Mouse (Mus musculus) lung, adult 2 months (tissue): ENCODE data around the gene Sorbs1.

Source experiments
- CTCF ChIP-seq: fragments of 200-500 bp; IDR thresholded peaks from 2 replicates; pipeline ENCODE4 v1.5.1; 2011; ENCODE audit warnings: mild to moderate bottlenecking, low read length, control low read depth; ENCODE audit not compliant: insufficient read depth
- POLR2A ChIP-seq: fragments of 200-500 bp; IDR thresholded peaks from 2 replicates; pipeline ENCODE4 v1.6.1; 2011; ENCODE audit warnings: low read depth, mild to moderate bottlenecking, control low read depth, low read length, borderline replicate concordance; ENCODE audit errors: extremely low read depth

GRCm38 (mm10) chr19:40414798-40415475 lies 98.6 kb downstream of the Sorbs1 start:
- no peak for TF ChIP-seq CTCF
- no peak for TF ChIP-seq POLR2A
